Mouse (Mus musculus): ENCODE measurements at regions not wholly inside any gene's neighbourhood (a gene's known extent, or its start where the extent isn't known, plus 50 kb on each side); places are given as distances from the start of the nearest gene placed in this dataset.

GRCm38 (mm10) chr3:143575737-143576136 is 629.3 kb downstream of the Lmo4 start:
- TF ChIP-seq POLR2A (IDR thresholded peaks at IDR 0.05; ENCODE audit: low read depth, low read length) (no peak), CTCF (IDR thresholded peaks at IDR 0.05; ENCODE audit: borderline replicate concordance, insufficient read depth, low read length) (no peak)
